Mouse (Mus musculus): ENCODE measurements around the gene Fam98c. TPM values are rescaled to one million over a fixed set of nuclear protein-coding genes. Genes with fewer than 3 reads are reported as not detected.
A peak's percentile ranks its signal among the peaks of the same experiment; 100 is the strongest.
"Not testable (repeated sequence)": the region's sequence is repeated elsewhere in the genome, so short reads cannot be mapped to it uniquely, and the experiment has no call there.

Fam98c gene
- 10.7 and 16.3 TPM in 2 replicates for polyA plus RNA-seq (2014; fragmentation: Nextera tagmentation; extraction: Ambion mirVana)

DNA sequence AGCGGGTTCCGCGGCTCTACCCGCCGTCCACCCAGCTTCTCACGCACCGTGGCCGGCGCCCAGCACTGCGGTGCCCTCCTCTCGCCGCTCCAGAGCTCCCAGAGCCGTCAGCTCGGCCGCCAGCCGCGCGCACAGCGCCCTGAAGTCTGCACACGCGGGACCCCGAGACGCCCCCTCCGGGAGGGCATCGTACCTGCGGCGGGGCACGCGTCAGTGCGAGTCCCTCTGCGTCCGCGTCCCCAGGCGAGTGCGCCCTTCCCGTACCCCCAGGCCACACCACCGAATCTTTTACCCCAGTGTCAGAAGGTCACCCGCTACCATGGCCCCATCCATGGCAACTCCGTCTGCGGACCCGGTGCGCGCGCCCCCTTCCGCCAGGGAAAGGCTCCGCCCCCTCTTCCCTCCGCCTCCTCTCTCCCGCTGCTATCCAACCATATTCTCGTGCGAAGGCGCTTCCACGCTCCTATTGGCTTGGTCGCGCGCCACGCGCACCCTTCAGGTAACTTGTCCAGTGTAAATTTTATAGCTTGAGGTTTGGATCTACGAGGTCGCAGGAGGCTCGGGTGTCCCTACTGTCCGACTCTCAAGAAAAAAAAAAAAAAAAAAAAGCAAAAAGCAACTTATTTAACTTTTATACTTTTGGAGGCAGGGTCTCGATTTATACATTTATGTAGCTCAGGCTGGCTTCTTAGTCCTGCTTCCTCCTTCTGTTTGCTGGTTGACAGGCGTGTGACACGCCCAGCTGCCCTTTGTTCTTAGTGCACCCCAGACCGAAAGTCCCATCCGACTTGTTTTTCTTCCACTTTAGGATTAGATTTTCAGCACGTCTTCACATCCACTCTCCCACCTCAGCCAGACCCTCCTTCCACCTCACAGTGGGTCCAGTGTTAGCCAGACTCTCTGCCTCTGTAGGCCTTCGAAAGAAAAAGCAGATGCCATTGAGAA lies at the start of gene Fam98c:
TSS of gene Fam98c (minus strand) at position 397 of the 945 bp plus-strand sequence.
- peak within 1 kb of the TSS; percentile 84 for H3K27ac ChIP-seq (ENCODE audit: low read depth)
- peak; percentile 85 for ATAC-seq (ENCODE audit: insufficient read depth)
- peak within 1 kb of the TSS; percentile 80 for H3K4me3 ChIP-seq (ENCODE audit: low read depth, low read length)
- peak within 1 kb of the TSS; percentile 97 for H3K4me2 ChIP-seq
- H3K27me3 ChIP-seq (ENCODE audit: insufficient read depth, low read length): peaks cover 19% of the 10 kb centered on the region
- TF ChIP-seq CTCF (IDR thresholded peaks at IDR 0.05; ENCODE audit: low read depth): peak; percentile 52
- H3K4me1 ChIP-seq (ENCODE audit: insufficient read depth): 0 out of 2 replicates have a peak, but pooled peaks cover 3% of the 10 kb centered on the region
- H3K9ac ChIP-seq: peak within 1 kb of the TSS; percentile 70
- no peaks in the 10 kb centered on the region for H3K9me3 ChIP-seq (ENCODE audit: low read depth, low read length)
- peak; percentile 90 for DNase-seq
- H3K36me3 ChIP-seq (ENCODE audit: insufficient read depth): no peaks in the 10 kb centered on the region
- WGBS: 3% methylated on average over 67 of the region's 68 CpGs

DNA sequence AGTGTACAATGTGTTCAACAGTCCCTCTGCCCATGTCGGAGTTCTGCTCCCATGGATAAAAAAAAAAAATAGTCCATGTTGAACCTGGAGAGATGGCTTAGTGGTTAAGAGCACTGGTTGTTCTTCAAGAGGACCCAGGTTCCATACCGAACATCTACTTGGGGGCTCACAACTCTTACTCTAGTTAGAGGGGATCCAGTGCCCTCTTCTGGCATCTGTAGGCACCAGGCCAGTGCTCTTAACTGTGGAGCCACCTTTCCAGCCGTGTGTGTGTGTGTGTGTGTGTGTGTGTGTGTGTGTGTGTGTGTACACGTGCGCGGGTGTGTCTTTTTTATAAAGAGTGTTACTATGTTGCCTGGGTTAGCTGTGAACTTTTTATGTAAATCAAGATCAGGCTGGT lies 46.5 kb upstream of the Fam98c start:
- DNase-seq (no peak), ATAC-seq (ENCODE audit: insufficient read depth) (no peak)
- TF ChIP-seq CTCF (IDR thresholded peaks at IDR 0.05; ENCODE audit: low read depth): no peak
- Histone ChIP-seq H3K4me3 (ENCODE audit: low read depth, low read length) (no peak overlapping the region), H3K4me1 (ENCODE audit: insufficient read depth) (no peaks in the 10 kb centered on the region), H3K9ac (no peak overlapping the region), H3K4me2 (no peak overlapping the region), H3K27ac (ENCODE audit: low read depth) (no peak overlapping the region), H3K36me3 (ENCODE audit: insufficient read depth) (no peaks in the 10 kb centered on the region), H3K9me3 (ENCODE audit: low read depth, low read length) (no peaks in the 10 kb centered on the region), H3K27me3 (ENCODE audit: insufficient read depth, low read length) (no peaks in the 10 kb centered on the region)
- 76% methylated on average over 6 of the region's 6 CpGs for WGBS

DNA sequence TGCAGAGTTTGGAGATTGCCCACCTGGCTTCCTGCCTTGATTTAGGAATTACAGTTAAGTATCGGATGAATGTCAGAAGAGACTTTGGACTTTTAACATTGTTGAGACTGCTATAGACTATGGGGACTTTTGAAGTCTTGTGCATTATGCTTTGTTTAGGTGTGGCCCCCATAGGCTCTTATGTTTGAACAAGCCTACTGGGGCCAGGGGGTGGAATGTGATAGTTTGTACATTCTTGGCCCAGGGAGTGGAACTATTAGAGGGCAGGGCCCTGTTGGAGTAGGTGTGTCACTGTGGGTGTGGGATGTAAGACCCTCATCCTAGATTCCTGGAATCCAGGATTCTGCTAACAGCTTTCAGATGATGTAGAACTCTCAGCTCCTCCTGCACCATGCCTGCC lies 38.2 kb upstream of the Fam98c start:
- ATAC-seq (ENCODE audit: insufficient read depth); H3K36me3 ChIP-seq (ENCODE audit: insufficient read depth); H3K4me3 ChIP-seq (ENCODE audit: low read depth, low read length); H3K4me1 ChIP-seq (ENCODE audit: insufficient read depth); H3K4me2 ChIP-seq; H3K27me3 ChIP-seq (ENCODE audit: insufficient read depth, low read length); H3K27ac ChIP-seq (ENCODE audit: low read depth); H3K9me3 ChIP-seq (ENCODE audit: low read depth, low read length); DNase-seq; H3K9ac ChIP-seq: not testable (repeated sequence)
- 90% methylated on average over 1 of the region's 1 CpGs for WGBS

DNA sequence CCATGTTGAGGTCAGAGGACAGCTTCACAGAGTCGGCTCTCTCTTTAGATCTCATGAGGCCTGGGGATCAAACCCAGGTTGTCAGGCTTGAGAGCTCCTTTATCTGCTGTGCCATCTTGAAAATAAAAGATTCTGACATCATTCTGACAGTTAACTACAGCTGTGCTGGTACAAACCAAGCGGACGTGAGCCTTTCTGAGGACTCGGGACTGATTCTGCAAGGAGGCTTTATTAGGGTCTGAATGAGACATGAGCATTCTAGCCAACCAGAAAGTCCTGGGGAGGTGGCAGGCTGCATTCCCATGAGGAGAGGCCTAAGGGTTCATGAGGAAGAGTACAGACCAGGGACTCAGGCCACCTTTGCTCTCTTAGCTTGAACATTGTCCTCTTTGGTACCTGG lies 25.3 kb upstream of the Fam98c start:
- not testable (repeated sequence) for H3K4me2 ChIP-seq; H3K4me1 ChIP-seq (ENCODE audit: insufficient read depth); H3K27me3 ChIP-seq (ENCODE audit: insufficient read depth, low read length); H3K9me3 ChIP-seq (ENCODE audit: low read depth, low read length); DNase-seq; H3K27ac ChIP-seq (ENCODE audit: low read depth); H3K4me3 ChIP-seq (ENCODE audit: low read depth, low read length); ATAC-seq (ENCODE audit: insufficient read depth); H3K9ac ChIP-seq
- peaks cover 17% of the 10 kb centered on the region for H3K36me3 ChIP-seq (ENCODE audit: insufficient read depth)
- WGBS: 91% methylated on average over 4 of the region's 4 CpGs

DNA sequence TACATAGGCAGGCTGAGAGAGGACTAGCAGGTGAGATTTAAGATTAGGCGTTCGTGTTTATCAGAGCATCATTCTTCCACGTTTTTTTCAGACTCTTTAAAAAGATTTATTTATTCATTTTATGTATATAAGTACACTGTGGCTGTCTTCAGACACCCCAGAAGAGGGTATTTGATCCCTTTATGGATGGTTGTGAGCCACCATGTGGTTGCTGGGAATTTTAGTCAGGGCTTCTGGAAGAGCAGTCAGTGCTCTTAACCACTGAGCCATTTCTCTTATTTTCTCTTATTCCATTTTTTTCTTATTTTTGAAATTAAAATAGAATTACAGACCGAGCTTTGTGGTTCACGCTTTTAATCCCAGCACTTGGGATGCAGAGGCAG lies 24.8 kb upstream of the Fam98c start:
- no peak for TF ChIP-seq CTCF (IDR thresholded peaks at IDR 0.05; ENCODE audit: low read depth)
- H3K36me3 ChIP-seq (ENCODE audit: insufficient read depth): peaks cover 21% of the 10 kb centered on the region
- peak overlapping the region; percentile 83 for H3K4me3 ChIP-seq (ENCODE audit: low read depth, low read length)
- peak overlapping the region; percentile 85 for H3K4me2 ChIP-seq
- no peaks in the 10 kb centered on the region for H3K27me3 ChIP-seq (ENCODE audit: insufficient read depth, low read length)
- H3K27ac ChIP-seq (ENCODE audit: low read depth): no peak overlapping the region
- ATAC-seq (ENCODE audit: insufficient read depth) (no peak; the same call in 1 of the 2 replicates), DNase-seq (no peak)
- 40% methylated on average over 5 of the region's 5 CpGs for WGBS
- H3K9me3 ChIP-seq (ENCODE audit: low read depth, low read length): no peaks in the 10 kb centered on the region
- H3K9ac ChIP-seq: no peak overlapping the region
- 0 out of 2 replicates have a peak, but pooled peaks cover 7% of the 10 kb centered on the region for H3K4me1 ChIP-seq (ENCODE audit: insufficient read depth)

DNA sequence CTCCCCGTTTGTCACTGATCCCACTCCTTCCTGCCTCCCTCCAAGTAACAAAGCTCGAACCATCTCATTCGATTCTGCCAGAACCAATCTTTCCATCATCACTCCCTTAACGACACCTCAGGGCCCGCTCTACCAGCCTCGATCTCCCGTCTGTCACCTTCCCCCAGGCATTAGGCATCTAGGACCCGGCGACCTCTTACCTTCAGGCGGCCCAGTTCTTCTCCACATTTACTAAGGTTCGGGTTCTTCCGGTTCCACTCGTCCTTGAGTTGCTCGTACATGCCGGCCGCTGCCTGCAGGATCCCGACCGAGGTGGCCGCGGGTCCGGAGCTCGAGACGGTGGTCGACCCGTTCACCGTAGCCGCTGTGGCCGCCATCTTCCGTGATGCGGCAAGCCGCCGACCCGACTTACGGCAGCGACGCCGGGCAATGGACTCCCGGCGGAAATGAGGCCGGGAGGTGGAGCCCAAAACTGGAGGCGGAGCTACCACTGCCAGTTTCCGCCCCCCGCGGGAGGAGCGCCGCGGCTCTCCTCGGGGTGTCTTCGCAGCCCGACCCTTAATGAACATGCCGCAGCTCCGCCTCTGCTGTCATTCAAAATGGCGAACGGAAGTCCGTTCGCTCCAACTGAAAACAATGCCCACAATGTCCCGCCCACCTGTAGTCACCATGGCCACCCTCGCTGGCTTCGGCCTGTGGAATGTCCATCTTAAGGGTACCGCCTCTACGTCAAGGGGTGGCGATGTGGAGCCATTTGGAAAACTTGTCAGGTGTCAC lies 24.2 kb upstream of the Fam98c start, which contains the start of gene Psmd8:
TSS of gene Psmd8 (minus strand) at position 625 of the 777 bp plus-strand sequence.
- Histone ChIP-seq H3K9me3 (ENCODE audit: low read depth, low read length) (no peaks in the 10 kb centered on the region), H3K4me2 (peak within 1 kb of the TSS; percentile 85), H3K4me1 (ENCODE audit: insufficient read depth) (0 out of 2 replicates have a peak, but pooled peaks cover 7% of the 10 kb centered on the region), H3K9ac (peak within 1 kb of the TSS; percentile 83), H3K36me3 (ENCODE audit: insufficient read depth) (peaks cover 27% of the 10 kb centered on the region), H3K27me3 (ENCODE audit: insufficient read depth, low read length) (no peaks in the 10 kb centered on the region), H3K4me3 (ENCODE audit: low read depth, low read length) (peak within 1 kb of the TSS; percentile 83), H3K27ac (ENCODE audit: low read depth) (peak within 1 kb of the TSS; percentile 60)
- DNase-seq: peak; percentile 99
- peak; percentile 96 for ATAC-seq (ENCODE audit: insufficient read depth)
- peak; percentile 61 for TF ChIP-seq CTCF (IDR thresholded peaks at IDR 0.05; ENCODE audit: low read depth)
- WGBS: under 1% methylated on average over 62 of the region's 62 CpGs

DNA sequence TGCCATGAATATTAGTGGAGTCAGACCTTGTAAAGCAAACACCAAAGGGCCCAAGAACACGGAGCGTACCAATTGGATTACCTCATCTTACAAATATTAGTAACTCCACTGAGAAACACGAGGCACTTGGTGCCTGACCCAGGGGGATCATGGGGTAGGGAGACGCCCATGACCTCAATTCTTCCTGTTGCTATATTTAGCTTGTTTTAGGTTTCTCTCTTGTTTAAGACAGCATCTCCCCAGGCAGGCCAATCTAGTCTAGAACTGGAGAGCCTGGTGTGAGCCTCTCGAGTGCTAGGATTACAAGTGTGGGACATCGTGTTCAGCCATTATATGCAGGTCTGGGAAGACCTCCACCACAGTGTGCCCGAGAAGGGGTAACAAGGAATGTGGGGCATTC lies 23.3 kb upstream of the Fam98c start:
- peak overlapping the region; percentile 85 for H3K4me2 ChIP-seq
- H3K27me3 ChIP-seq (ENCODE audit: insufficient read depth, low read length): no peaks in the 10 kb centered on the region
- ATAC-seq (ENCODE audit: insufficient read depth) (no peak), DNase-seq (peak; percentile 27)
- no peaks in the 10 kb centered on the region for H3K9me3 ChIP-seq (ENCODE audit: low read depth, low read length)
- H3K27ac ChIP-seq (ENCODE audit: low read depth): no peak overlapping the region
- TF ChIP-seq CTCF (IDR thresholded peaks at IDR 0.05; ENCODE audit: low read depth): no peak
- 0 out of 2 replicates have a peak, but pooled peaks cover 7% of the 10 kb centered on the region for H3K4me1 ChIP-seq (ENCODE audit: insufficient read depth)
- 31% methylated on average over 7 of the region's 7 CpGs for WGBS
- H3K9ac ChIP-seq: peak overlapping the region; percentile 83
- peak overlapping the region; percentile 83 for H3K4me3 ChIP-seq (ENCODE audit: low read depth, low read length)
- peaks cover 37% of the 10 kb centered on the region for H3K36me3 ChIP-seq (ENCODE audit: insufficient read depth)
